Mouse (Mus musculus) left cerebral cortex, postnatal 36 days (tissue): ENCODE results near the gene Tmem251. TPM values are rescaled to one million over a fixed set of nuclear protein-coding genes. Genes with fewer than 3 reads are reported as not detected.
A peak's percentile ranks its signal among the peaks of the same experiment; 100 is the strongest.

Source experiments
- DNase-seq, 2 experiments: peaks; one replicate each; pipeline ENCODE4 v3.0.0; 2021 to 2022; ENCODE audit warnings: low spot score in 2 of 2, mixed read lengths in 1 of 2
- intact Hi-C: fragments of 180-260 bp; cut with DNase I; formaldehyde crosslinking; loops from one replicate; pipeline ENCODE4 v1.15.1; 2025
- total RNA-seq, 2 experiments: library from RNA; stranded (reverse); gene quantifications; 2 replicates each; pipeline ENCODE4 v1.2.3; 2021

The Tmem251 gene
- total RNA-seq, 2 experiments from 2014 or later = 5.4 TPM

DNA sequence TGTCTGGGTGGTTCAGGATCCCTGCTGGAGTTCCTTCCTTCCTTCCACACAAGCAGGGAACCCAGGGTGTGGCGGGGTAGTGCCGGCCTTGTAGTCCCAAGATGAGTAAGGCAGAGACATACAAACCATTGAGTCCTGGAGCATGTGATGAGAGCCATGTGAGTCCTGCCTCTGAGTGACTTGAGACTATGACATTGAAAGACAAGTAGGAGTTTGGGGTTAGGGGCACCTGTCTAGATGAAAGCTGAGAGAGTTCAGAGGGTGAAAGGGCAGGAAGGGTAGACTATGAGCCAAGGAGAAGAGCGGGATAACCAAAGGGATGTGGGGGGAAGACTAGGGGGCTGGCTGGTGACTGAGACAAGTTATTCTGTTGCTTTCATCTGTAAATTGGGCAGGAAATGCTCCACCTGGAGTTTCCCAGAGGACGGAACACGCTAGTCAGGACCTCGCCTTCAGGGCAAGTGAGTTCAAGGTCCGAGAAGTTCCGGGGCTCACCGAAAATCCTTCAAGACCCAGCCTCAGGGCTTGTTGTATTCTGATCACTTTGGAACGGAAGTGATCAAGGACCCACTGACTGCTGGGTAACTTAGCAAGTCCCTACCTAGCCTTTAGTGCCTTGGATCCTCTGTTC, 36.6 kb upstream of the Tmem251 start:
- intact Hi-C loops = no loop called here
- DNase-seq = no peak

DNA sequence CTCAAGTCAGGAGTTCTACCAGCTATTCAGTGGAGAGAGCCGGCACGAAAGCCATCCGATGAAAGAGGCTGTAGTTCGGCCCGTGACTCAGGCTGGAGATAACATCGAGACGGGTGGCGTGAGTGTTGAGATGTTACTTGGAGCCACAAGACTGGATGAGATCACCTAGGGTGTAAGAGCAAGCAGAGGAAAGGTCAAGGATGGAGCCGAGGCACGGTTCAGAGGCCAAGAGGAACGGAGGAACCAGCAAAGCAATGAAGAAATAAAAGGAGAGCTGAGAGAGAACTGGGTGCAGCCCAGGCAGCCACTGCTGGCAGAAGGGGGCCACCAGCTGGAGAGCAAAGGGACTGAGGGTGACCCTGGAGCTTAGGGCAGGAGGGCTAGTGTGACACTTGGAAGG, 35.3 kb upstream of the Tmem251 start:
- DNase-seq = no peak
- intact Hi-C loops = no loop called here

GRCm38 (mm10) chr12:102709896-102710295, 33.7 kb upstream of the Tmem251 start:
- no peak for DNase-seq
- intact Hi-C loops = no loop called here

DNA sequence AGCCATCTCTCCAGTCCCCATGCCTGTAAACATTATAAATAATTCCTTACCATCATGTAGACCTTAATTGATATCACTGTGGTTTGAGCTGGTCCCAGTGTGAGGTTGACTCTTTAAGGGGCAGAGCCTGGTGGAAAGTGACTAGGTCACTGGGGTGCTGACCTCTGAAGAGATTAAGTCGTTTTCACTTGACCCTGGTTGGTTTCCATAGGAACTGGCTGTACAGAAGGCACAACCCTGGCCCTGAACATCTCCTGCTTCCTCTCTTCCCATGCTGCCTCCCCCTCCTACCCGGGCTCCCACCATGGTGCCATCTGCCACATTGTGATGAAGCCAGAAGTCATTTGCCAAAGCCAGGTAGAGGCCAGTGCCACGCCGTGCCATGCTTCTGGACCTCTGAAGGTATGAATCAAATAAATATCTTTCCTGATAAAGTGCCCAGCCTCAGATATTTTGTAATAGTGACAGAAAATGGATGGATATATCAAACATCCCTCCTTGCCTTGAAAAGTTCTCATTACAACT, 32.6 kb upstream of the Tmem251 start:
- DNase-seq = no peak
- intact Hi-C loops = no loop called here

DNA sequence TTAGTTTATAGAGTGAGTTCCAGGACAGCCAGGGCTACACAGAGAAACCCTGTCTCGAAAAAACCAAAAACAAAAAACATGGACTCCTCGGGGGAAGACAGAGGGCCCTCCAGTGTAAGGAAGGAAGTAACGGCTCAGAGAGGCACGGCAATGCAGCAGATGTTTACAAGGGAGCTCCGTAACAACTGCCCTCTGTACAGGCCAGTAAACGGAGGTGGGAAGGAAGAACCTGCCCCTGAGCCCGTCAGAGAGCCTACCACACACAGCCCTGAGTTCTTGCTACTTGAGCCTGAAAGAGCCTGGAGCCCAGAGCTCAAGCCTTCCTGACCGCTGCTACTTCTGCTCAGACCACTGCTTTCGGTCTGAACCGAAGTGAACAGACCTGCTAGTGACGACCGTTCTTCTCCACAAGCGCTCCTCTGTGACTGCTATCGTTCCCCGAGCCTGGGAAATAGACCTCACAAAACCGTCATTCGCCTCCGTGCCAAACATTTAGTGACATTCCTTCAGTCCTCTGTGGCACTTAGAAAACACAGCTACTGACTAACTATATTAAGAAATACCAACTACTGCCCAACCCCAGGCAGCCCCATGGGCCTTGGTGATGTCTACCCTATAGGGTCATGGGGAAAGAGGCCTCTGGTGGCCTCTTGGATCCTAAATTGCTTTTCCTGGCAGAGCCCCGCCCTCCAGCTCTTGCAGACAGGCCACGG, 30.3 kb upstream of the Tmem251 start:
- intact Hi-C loops = no loop called here
- DNase-seq = no peak

GRCm38 (mm10) chr12:102714116-102714515, 29.4 kb upstream of the Tmem251 start:
- intact Hi-C loops = no loop called here
- DNase-seq = no peak

DNA sequence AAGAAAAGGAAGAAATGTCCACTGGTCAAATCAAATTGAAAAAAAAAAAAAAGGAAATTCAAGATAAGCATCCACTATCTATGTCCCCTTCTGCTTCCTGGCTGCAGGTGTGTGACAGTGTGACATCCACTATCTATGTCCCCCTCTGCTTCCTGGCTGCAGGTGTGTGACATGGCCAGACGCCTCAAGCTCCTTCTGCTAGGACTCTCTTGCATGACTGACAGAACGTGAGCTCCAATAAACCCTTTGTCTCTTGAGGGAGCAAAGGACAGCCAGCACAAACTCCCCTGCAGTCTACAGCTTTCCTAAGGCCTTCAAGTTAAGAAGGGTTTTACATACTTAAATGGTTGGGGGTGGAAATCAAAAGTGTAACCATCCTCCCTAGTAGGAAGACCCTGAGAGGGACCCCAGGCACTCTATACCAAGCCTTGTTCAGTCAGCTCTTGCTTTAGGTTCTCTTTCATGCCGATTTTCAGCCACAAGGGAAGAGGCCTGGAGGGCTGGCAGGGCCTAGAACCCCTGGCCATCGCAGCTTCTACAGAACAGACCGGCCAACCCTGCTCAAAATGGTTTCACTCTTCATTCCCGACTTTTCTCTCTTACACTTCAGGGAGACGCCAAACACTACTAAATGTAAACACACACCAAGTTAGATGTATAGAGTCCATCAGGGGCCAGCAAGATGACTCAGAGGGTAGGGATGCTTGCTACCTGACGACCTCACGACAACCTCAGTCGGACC, 28.7 kb upstream of the Tmem251 start:
- DNase-seq = no peak
- intact Hi-C loops = no loop called here

DNA sequence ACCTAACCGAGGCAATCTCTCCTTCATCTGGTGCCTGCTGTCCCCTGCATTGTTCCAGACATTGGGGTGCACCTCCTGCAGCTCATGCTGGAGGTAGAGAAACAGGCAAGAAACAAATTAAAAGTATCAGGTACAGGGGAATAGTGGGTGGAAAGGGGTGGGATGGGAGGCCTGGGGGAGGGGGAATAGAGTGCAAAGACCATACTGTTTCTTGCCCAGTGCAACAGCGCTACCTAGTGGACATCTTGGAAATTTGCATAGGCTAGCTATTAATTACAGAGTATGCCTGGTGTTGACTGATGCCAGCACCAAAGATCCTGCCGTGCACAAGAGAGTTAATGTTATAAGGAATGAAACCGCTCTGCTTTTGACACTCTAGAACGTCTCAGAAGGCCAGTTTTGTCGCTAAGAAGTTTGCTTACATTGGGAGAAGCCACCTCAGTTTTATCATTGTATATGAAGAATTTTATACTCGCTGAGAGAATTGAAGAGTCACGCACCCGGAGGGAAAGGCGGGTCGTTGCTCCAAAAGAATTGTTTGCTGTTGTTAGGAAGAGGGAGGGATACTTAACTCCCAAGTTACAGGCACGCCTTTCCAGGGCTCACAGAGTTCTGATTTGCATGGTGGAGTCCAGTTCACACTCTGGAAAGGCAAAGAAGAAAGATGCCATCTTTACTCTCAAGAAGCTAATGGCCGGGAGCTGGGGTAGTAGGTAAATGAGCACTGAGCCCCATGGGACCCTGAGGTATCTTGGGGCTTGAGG, 23.8 kb upstream of the Tmem251 start:
- no peak for DNase-seq
- intact Hi-C loops = loop anchor here (1.0 kb wide), 1 partner anchor 140 kb away; no protein-coding TSS in a partner anchor

DNA sequence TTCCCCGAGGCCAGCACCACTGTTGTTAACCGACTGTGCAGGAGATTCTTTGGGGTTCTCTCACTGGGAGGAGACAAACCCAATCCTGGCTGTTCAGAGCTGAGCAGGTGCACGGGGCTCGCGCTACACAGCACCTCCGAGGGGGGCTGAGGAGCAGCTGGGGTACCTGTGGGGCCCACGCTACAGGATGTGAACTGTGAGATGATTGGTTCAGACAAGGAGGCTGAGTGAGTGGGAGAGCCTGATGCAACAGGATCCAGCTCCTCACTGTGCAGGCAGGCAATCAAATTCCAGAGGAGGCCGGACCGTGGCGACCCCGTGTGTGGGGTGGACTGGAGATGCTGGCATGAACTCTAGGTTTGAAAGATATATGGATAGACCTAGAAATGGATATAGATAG, 21.1 kb upstream of the Tmem251 start:
- intact Hi-C loops = no loop called here
- DNase-seq = no peak

DNA sequence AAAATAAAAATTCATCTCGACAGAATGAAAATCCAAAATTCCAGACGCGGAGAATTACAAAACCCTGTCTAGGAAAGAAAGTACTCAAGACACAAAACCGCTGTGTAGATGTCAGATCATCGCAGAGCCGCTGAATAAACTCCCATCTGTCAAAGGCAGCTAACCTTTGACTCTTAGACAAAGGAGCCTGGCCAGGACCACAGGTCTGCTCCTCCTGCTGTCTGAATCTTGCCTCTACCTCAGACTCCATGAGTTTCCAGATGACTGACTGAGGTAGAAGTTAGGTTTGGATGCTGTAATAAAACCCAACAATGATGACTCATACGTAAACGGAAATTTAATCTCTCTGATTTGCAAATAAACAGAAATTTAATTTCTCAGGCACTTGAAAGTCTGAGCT, 20.6 kb upstream of the Tmem251 start:
- intact Hi-C loops = no loop called here
- DNase-seq = no peak

DNA sequence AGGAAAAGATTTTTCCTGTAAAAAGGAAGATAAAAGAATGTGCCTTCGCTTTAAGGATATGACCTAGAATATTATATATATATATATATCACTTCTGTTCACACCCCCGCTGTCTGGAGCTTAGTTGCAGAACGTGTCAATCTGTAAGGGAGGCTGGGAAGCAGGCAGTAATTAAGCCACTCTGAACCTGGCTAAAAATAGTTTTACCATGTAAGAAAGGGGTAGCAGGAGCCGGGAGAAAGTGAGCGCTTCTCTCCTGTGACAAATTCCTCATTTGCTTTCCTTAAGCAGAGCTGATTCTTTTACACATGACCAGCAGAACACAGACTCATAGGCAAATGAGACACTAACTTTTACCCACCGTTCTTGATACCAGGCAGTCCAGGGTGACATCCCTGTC, 19.7 kb upstream of the Tmem251 start:
- intact Hi-C loops = no loop called here
- no peak for DNase-seq

DNA sequence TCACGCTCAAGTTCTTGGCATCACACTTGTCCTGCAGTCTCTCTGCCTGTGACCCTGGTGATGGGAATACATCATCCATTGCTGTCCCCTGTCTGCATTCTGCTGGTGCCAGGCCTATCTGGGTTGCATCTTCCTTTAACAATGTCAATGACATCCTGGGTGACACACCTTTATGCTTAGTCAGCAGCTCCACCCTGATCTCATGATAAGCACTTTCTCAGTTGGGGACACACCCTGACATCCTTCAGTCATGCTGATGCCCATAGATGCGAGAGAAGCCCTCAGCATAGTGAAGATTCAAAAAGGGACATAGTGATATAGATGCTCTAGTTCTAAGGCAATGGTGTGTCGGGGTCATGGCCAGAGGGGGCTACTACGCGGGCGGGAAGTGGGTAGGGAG, 18.4 kb upstream of the Tmem251 start:
- intact Hi-C loops = no loop called here
- no peak for DNase-seq

DNA sequence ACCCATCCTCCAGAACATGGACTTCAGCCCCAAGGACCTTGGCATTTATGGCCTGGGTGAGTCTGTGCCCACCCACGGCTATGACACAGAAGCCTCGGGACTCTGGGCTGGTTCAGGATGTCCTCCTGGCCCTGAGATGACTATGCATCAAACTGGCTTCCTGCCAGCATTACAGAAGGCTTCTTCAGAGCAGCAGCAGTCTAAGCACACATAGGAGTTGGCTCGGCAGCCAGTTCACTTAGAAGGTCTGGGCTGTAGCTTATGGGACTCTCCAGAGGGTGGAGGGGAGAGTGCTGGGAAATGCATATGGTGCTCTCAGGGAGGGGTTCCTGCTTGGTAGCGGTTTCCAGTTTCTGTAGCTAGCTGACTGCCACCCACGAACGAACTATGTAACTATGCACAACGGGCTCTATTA, 17.8 kb upstream of the Tmem251 start:
- no peak for DNase-seq
- intact Hi-C loops = no loop called here

DNA sequence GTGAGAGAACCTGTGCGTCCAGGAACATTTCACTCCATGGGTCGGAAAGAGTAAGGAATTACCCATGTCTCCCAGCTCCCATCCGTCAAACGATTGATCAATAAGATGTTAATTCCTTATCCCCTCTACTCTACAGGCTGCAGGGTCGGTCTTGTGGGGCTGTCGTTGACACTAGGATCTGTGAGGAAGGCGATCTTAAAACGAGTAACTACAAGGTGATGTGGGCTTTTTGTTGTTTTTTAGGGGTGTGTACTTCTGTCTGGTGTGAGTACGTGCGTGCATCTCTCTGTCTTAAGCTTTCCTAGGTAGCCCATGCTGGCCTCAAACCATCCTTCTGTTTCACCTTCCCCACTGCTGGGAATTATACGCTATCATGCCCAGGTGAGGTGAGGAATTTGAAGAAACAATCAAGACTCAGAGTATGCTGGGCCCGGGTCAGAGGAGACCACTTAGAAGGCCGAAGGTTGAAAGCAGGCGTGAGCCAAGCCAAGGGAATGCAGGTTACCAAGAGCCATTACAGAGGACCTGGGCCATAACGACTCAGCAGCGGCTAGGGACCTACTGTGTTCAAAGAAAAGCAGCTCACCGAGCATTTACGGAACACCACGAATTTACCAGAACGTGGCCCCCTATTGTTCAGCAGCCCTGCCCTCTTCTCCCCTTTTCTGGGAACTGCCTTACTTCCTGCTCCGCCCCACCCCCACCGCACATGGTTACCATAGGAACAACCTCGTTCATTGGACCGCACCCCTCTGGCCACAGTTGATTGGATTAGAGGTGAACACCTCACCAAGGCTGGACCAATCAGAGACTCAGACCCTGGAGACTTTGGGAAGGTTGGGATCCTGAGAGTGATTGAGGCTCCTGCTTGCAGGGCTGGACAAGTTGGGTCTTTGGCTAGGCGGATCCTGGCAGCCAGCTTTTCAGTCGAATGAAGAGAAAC, 13.4 kb upstream of the Tmem251 start:
- DNase-seq = peak; percentile 61 to 68
- intact Hi-C loops = no loop called here

- intact Hi-C loops = no loop called here
- DNase-seq = no peak
Observed at GRCm38 (mm10) chr12:102730798-102731619, 12.6 kb upstream of the Tmem251 start.

- intact Hi-C loops = no loop called here
- DNase-seq = no peak
Observed at GRCm38 (mm10) chr12:102733381-102733780, 10.2 kb upstream of the Tmem251 start.

- no peak for DNase-seq
- intact Hi-C loops = no loop called here
Observed at GRCm38 (mm10) chr12:102739096-102739495, 4.5 kb upstream of the Tmem251 start.

DNA sequence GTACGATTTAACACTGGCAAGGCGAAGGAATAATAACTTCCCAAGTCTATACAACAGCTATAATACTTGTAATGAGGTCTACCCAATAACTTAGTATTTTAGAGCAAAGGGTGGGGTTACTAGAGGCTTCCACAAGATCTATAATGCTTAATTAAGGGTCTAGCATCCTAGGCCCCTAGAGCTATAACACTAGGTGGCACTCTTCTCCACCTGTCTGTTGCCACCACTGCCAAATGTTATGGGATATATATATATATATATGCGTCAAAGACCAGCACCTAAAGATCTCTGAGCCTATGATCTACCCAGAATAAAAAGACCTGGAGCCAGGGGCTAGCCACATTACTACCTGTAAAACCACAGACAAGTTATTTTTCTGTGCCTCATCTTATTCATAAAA, 3.3 kb upstream of the Tmem251 start:
- intact Hi-C loops = no loop called here
- no peak for DNase-seq
